Mouse (Mus musculus) myocyte (in vitro differentiated cells): Measurements from ENCODE around the gene Mfn2. TPM values are rescaled to one million over a fixed set of nuclear protein-coding genes. Genes with fewer than 3 reads are reported as not detected.

Source experiments
- H3K27me3 ChIP-seq: one replicate; pipeline ENCODE4 v1.6.1; 2011; ENCODE audit not compliant: control insufficient read depth, insufficient read depth, insufficient read length
- H3K36me3 ChIP-seq: one replicate; pipeline ENCODE4 v1.6.1; 2011; ENCODE audit not compliant: control insufficient read depth, insufficient read depth
- H3K4me2 ChIP-seq: one replicate; pipeline ENCODE4 v1.6.1; 2011; ENCODE audit warnings: low read depth, control low read depth
- H3K4me3 ChIP-seq: one replicate; pipeline ENCODE4 v1.5.1; 2011; ENCODE audit warnings: mild to moderate bottlenecking, control low read depth, moderate library complexity
- H3K79me2 ChIP-seq: one replicate; pipeline ENCODE4 v1.6.1; 2011; ENCODE audit not compliant: control insufficient read depth, insufficient read depth
- H3ac ChIP-seq: one replicate; pipeline ENCODE4 v1.6.1; 2011; ENCODE audit not compliant: control insufficient read depth, insufficient read length
- CEBPB ChIP-seq: IDR thresholded peaks from 2 replicates; pipeline ENCODE4 v1.6.1; 2011; ENCODE audit warnings: mild to moderate bottlenecking, moderate library complexity; ENCODE audit not compliant: poor library complexity, insufficient read depth, severe bottlenecking
- E2F4 ChIP-seq: IDR thresholded peaks from one replicate; pipeline ENCODE4 v1.6.1; 2011; ENCODE audit warnings: mild to moderate bottlenecking, control low read depth, moderate library complexity; ENCODE audit not compliant: insufficient read depth
- MAX ChIP-seq: IDR thresholded peaks from one replicate; pipeline ENCODE4 v1.6.1; 2011; ENCODE audit warnings: low read depth, mild to moderate bottlenecking, control low read depth
- MYOD1 ChIP-seq, 3 experiments: IDR thresholded peaks; one replicate each; pipeline ENCODE4 v1.6.1; 2011; ENCODE audit warnings: control low read depth in 2 of 3, low read depth in 2 of 3, mild to moderate bottlenecking in 2 of 3, moderate library complexity in 1 of 3; ENCODE audit not compliant: insufficient read length in 2 of 3, control insufficient read depth in 1 of 3
- MYOG ChIP-seq, 3 experiments: IDR thresholded peaks; one replicate each; pipeline ENCODE4 v1.6.1; 2011; ENCODE audit warnings: control low read depth in 2 of 3, low read depth in 2 of 3, mild to moderate bottlenecking in 2 of 3; ENCODE audit not compliant: insufficient read length in 2 of 3, control insufficient read depth in 1 of 3, insufficient read depth in 1 of 3
- POLR2A ChIP-seq: IDR thresholded peaks from one replicate; pipeline ENCODE4 v1.6.1; 2011; ENCODE audit warnings: low read depth, mild to moderate bottlenecking, control low read depth, moderate library complexity; ENCODE audit not compliant: insufficient read length
- POLR2AphosphoS2 ChIP-seq: IDR thresholded peaks from one replicate; pipeline ENCODE4 v1.6.1; 2011; ENCODE audit warnings: low read depth, control low read depth; ENCODE audit not compliant: insufficient read length
- REST ChIP-seq: IDR thresholded peaks from one replicate; pipeline ENCODE4 v1.6.1; 2011; ENCODE audit warnings: mild to moderate bottlenecking, control low read depth, moderate library complexity; ENCODE audit not compliant: insufficient read depth, insufficient read length
- SRF ChIP-seq: IDR thresholded peaks from one replicate; pipeline ENCODE4 v1.6.1; 2011; ENCODE audit warnings: low read depth; ENCODE audit not compliant: control insufficient read depth, insufficient read length
- TCF12 ChIP-seq: IDR thresholded peaks from one replicate; pipeline ENCODE4 v1.6.1; 2011; ENCODE audit warnings: mild to moderate bottlenecking, control low read depth; ENCODE audit not compliant: poor library complexity, insufficient read depth, severe bottlenecking
- TCF3 ChIP-seq: IDR thresholded peaks from one replicate; pipeline ENCODE4 v1.6.1; 2011; ENCODE audit warnings: low read depth, control low read depth; ENCODE audit not compliant: insufficient read length
- USF1 ChIP-seq: IDR thresholded peaks from one replicate; pipeline ENCODE4 v1.6.1; 2011; ENCODE audit warnings: low read depth, mild to moderate bottlenecking, control low read depth, moderate library complexity
- polyA plus RNA-seq: library from polyadenylated mRNA; unstranded; fragments of >200 nt; fragmentation: generic; extraction: Trizol; gene quantifications from one replicate; pipeline ENCODE4 v1.2.1, GENCODE M21; 2012; ENCODE audit warnings: missing spikeins

Gene Mfn2
- polyA plus RNA-seq, 1 experiment: 75.8 TPM

DNA sequence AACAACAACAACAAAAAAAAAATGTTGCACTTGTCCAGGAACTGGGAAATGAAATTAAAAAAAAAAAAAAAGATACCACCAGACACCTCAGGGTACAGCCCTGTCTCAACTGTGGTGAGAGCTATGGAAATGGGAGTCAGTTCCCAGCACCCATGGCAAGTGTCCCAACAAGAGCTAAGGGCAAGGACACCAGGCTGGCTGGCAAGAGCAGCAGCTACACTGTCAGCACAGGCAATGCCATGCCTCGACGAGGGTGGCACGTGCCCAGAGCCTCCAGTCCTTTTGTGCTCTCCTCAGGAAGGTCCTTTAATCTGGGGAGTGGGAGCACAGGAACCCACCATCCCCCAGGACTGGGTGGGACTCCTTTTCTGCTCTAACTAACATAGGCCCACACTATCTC is 20.4 kb downstream of the Mfn2 start:
- Histone ChIP-seq H3K79me2 (no peaks in the 10 kb centered on the region), H3K4me3 (no peak overlapping the region), H3K27me3 (no peaks in the 10 kb centered on the region), H3ac (no peak overlapping the region), H3K36me3 (peaks cover 36% of the 10 kb centered on the region), H3K4me2 (no peak overlapping the region)
- TF ChIP-seq REST (no peak), CEBPB (no peak), USF1 (no peak), SRF (no peak), TCF3 (no peak), E2F4 (no peak), MYOG (IDR thresholded peaks at IDR 0.05; ENCODE audit: control insufficient read depth in 1 of 3, insufficient read depth in 1 of 3, insufficient read length in 2 of 3, low read depth in 2 of 3) (no peak), POLR2A (no peak), TCF12 (no peak), MYOD1 (IDR thresholded peaks at IDR 0.05; ENCODE audit: control insufficient read depth in 1 of 3, insufficient read length in 2 of 3, low read depth in 2 of 3) (no peak), MAX (no peak), POLR2AphosphoS2 (no peak)

DNA sequence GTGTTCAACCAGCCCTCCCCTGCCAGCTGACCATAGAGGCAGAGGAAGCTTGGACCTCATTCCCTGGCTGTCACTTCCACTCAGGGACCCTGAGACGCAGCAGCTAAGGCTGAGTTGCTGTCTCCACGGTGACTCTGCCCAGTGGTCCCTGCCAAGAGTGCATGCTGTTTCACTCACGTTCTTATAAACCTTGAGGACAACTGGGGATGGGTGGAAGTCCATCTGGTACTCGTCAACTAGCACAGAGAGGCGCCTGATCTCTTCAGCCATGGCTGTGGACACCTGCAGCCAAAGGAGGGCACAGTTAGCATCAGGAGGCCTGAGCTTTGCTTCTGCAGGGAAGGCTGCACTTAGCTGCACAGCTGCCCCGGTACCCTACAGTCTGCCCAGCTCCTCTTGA is 21.5 kb downstream of the Mfn2 start:
- no peak overlapping the region for H3ac ChIP-seq
- TF ChIP-seq CEBPB (no peak), REST (no peak), MYOD1 (IDR thresholded peaks at IDR 0.05; ENCODE audit: control insufficient read depth in 1 of 3, insufficient read length in 2 of 3, low read depth in 2 of 3) (no peak), MYOG (IDR thresholded peaks at IDR 0.05; ENCODE audit: control insufficient read depth in 1 of 3, insufficient read depth in 1 of 3, insufficient read length in 2 of 3, low read depth in 2 of 3) (no peak), POLR2A (no peak), TCF3 (no peak), TCF12 (no peak), USF1 (no peak), E2F4 (no peak), MAX (no peak), SRF (no peak), POLR2AphosphoS2 (no peak)
- no peaks in the 10 kb centered on the region for H3K27me3 ChIP-seq
- H3K4me3 ChIP-seq: no peak overlapping the region
- no peak overlapping the region for H3K4me2 ChIP-seq
- H3K79me2 ChIP-seq: no peaks in the 10 kb centered on the region
- peaks cover 31% of the 10 kb centered on the region for H3K36me3 ChIP-seq

DNA sequence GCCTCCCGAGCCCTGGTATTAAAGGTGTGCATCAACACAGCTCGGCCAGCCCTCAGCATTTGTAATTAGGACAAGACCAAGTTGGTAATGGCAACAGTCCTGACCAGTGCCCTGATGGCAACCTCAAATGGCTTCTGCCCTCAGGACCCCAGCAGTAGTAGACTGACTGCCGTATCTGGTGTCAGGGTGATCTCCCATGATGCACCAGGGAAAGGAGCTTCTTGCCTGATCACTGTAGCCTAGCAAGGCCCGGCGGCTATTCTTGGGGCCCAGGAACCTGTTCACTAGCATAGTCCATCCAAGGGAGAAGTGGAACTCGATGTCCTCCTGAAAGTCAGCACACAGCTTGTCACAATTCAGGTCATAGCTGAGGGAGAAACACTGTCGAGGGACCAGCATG is 22.7 kb downstream of the Mfn2 start:
- no peaks in the 10 kb centered on the region for H3K79me2 ChIP-seq
- TF ChIP-seq POLR2AphosphoS2: no peak
- no peak for TF ChIP-seq SRF
- no peak for TF ChIP-seq MYOD1 (IDR thresholded peaks at IDR 0.05; ENCODE audit: control insufficient read depth in 1 of 3, insufficient read length in 2 of 3, low read depth in 2 of 3)
- TF ChIP-seq E2F4: no peak
- TF ChIP-seq MYOG (IDR thresholded peaks at IDR 0.05; ENCODE audit: control insufficient read depth in 1 of 3, insufficient read depth in 1 of 3, insufficient read length in 2 of 3, low read depth in 2 of 3): no peak
- H3ac ChIP-seq: no peak overlapping the region
- H3K36me3 ChIP-seq: peaks cover 27% of the 10 kb centered on the region
- H3K4me2 ChIP-seq: no peak overlapping the region
- H3K27me3 ChIP-seq: no peaks in the 10 kb centered on the region
- no peak overlapping the region for H3K4me3 ChIP-seq

GRCm38 (mm10) chr4:147879865-147880264 is 24.6 kb downstream of the Mfn2 start:
- TF ChIP-seq MAX: no peak
- TF ChIP-seq MYOG (IDR thresholded peaks at IDR 0.05; ENCODE audit: control insufficient read depth in 1 of 3, insufficient read depth in 1 of 3, insufficient read length in 2 of 3, low read depth in 2 of 3): peak in 2 of 3 experiments; percentile 51 to 65
- no peak for TF ChIP-seq POLR2A
- TF ChIP-seq CEBPB: no peak
- no peak for TF ChIP-seq POLR2AphosphoS2
- TF ChIP-seq USF1: no peak
- no peak for TF ChIP-seq TCF3
- TF ChIP-seq MYOD1 (IDR thresholded peaks at IDR 0.05; ENCODE audit: control insufficient read depth in 1 of 3, insufficient read length in 2 of 3, low read depth in 2 of 3): peak in 2 of 3 experiments; percentile 41 to 51
- TF ChIP-seq SRF: no peak
- TF ChIP-seq TCF12: no peak
- Histone ChIP-seq H3K27me3 (no peaks in the 10 kb centered on the region), H3ac (no peak overlapping the region), H3K4me3 (no peak overlapping the region), H3K4me2 (no peak overlapping the region), H3K36me3 (peaks cover 37% of the 10 kb centered on the region), H3K79me2 (no peaks in the 10 kb centered on the region)

DNA sequence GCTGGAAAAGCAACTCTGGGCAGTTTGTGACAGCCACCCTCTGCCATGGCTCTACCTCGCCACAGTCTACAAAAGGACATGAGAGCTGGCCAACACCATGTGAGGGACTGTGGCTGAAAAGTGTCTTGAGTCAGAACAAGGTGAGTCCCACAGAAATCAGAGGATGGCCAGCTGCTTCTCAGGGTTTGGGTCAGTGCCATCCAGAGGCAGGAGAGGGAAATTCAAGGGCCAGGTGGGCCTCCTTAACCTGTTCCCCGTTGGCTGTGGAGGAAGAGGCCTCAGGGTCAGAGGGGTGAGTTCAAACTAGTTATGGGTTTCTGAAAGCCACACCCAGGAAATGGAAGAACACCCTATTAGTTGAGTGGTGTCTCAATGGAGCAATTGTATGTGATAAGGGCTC is 25.0 kb downstream of the Mfn2 start:
- H3K36me3 ChIP-seq: peaks cover 37% of the 10 kb centered on the region
- TF ChIP-seq MYOD1 (IDR thresholded peaks at IDR 0.05; ENCODE audit: control insufficient read depth in 1 of 3, insufficient read length in 2 of 3, low read depth in 2 of 3) (no peak), CEBPB (no peak), MAX (no peak), MYOG (IDR thresholded peaks at IDR 0.05; ENCODE audit: control insufficient read depth in 1 of 3, insufficient read depth in 1 of 3, insufficient read length in 2 of 3, low read depth in 2 of 3) (no peak), E2F4 (no peak), USF1 (no peak), TCF3 (no peak), POLR2A (no peak)
- no peak overlapping the region for H3K4me3 ChIP-seq
- no peak overlapping the region for H3ac ChIP-seq
- H3K79me2 ChIP-seq: no peaks in the 10 kb centered on the region
- H3K4me2 ChIP-seq: no peak overlapping the region
- H3K27me3 ChIP-seq: no peaks in the 10 kb centered on the region
